Mouse (Mus musculus): ENCODE measurements around the gene Rtn2. TPM values are rescaled to one million over a fixed set of nuclear protein-coding genes. Genes with fewer than 3 reads are reported as not detected.

Gene Rtn2
- polyA plus RNA-seq, 1 experiment, result 0.29 TPM

- Histone ChIP-seq H3K36me3 (ENCODE audit: control insufficient read depth) (no peaks in the 10 kb centered on the region), H3K27me3 (ENCODE audit: control insufficient read depth) (peaks cover 69% of the 10 kb centered on the region), H3K4me3 (replicated peaks) (no peak overlapping the region), H3K9me3 (ENCODE audit: control insufficient read depth, low read length) (peaks cover 3% of the 10 kb centered on the region; the same call in 1 of the 2 replicates), H3K4me1 (ENCODE audit: control insufficient read depth) (peaks cover 23% of the 10 kb centered on the region)
- TF ChIP-seq GATA1 (IDR thresholded peaks at IDR 0.05; ENCODE audit: low read length) (no peak), TAL1 (IDR thresholded peaks at IDR 0.05; ENCODE audit: low read length) (no peak)
Observed at GRCm38 (mm10) chr7:19302264-19303045, 20.0 kb downstream of the Rtn2 start.

GRCm38 (mm10) chr7:19303046-19303305, 20.6 kb downstream of the Rtn2 start:
- H3K4me3 ChIP-seq (replicated peaks), result no peak overlapping the region
- no peak for TF ChIP-seq TAL1 (IDR thresholded peaks at IDR 0.05; ENCODE audit: low read length)
- no peak for TF ChIP-seq GATA1 (IDR thresholded peaks at IDR 0.05; ENCODE audit: low read length)

GRCm38 (mm10) chr7:19303770-19304169, 21.3 kb downstream of the Rtn2 start:
- Histone ChIP-seq H3K27me3 (ENCODE audit: control insufficient read depth) (peaks cover 79% of the 10 kb centered on the region), H3K4me1 (ENCODE audit: control insufficient read depth) (peaks cover 35% of the 10 kb centered on the region)

More at GRCm38 (mm10) chr7:19303046-19303305, 20.6 kb downstream of the Rtn2 start:
- peaks cover 3% of the 10 kb centered on the region; the same call in 1 of the 2 replicates for H3K9me3 ChIP-seq (ENCODE audit: control insufficient read depth, low read length)
- H3K27me3 ChIP-seq (ENCODE audit: control insufficient read depth), result peaks cover 73% of the 10 kb centered on the region
- no peaks in the 10 kb centered on the region for H3K36me3 ChIP-seq (ENCODE audit: control insufficient read depth)
- peaks cover 27% of the 10 kb centered on the region for H3K4me1 ChIP-seq (ENCODE audit: control insufficient read depth)

GRCm38 (mm10) chr7:19304501-19305412, 22.3 kb downstream of the Rtn2 start:
- H3K4me3 ChIP-seq (replicated peaks), result no peak overlapping the region
- TF ChIP-seq TAL1 (IDR thresholded peaks at IDR 0.05; ENCODE audit: low read length) (no peak), GATA1 (IDR thresholded peaks at IDR 0.05; ENCODE audit: low read length) (no peak)
- peaks cover 85% of the 10 kb centered on the region for H3K27me3 ChIP-seq (ENCODE audit: control insufficient read depth)
- peaks cover 3% of the 10 kb centered on the region; the same call in 1 of the 2 replicates for H3K9me3 ChIP-seq (ENCODE audit: control insufficient read depth, low read length)
- H3K36me3 ChIP-seq (ENCODE audit: control insufficient read depth), result no peaks in the 10 kb centered on the region
- peaks cover 44% of the 10 kb centered on the region for H3K4me1 ChIP-seq (ENCODE audit: control insufficient read depth)

More at GRCm38 (mm10) chr7:19303770-19304169, 21.3 kb downstream of the Rtn2 start:
- no peak overlapping the region for H3K4me3 ChIP-seq (replicated peaks)
- H3K36me3 ChIP-seq (ENCODE audit: control insufficient read depth), result no peaks in the 10 kb centered on the region
- H3K9me3 ChIP-seq (ENCODE audit: control insufficient read depth, low read length), result peaks cover 3% of the 10 kb centered on the region; the same call in 1 of the 2 replicates
- no peak for TF ChIP-seq TAL1 (IDR thresholded peaks at IDR 0.05; ENCODE audit: low read length)
- no peak for TF ChIP-seq GATA1 (IDR thresholded peaks at IDR 0.05; ENCODE audit: low read length)

- Histone ChIP-seq H3K4me3 (replicated peaks) (no peak overlapping the region), H3K9me3 (ENCODE audit: control insufficient read depth, low read length) (peaks cover 3% of the 10 kb centered on the region; the same call in 1 of the 2 replicates), H3K4me1 (ENCODE audit: control insufficient read depth) (peaks cover 47% of the 10 kb centered on the region), H3K36me3 (ENCODE audit: control insufficient read depth) (no peaks in the 10 kb centered on the region), H3K27me3 (ENCODE audit: control insufficient read depth) (peaks cover 84% of the 10 kb centered on the region)
- TF ChIP-seq TAL1 (IDR thresholded peaks at IDR 0.05; ENCODE audit: low read length) (no peak), GATA1 (IDR thresholded peaks at IDR 0.05; ENCODE audit: low read length) (no peak)
Observed at GRCm38 (mm10) chr7:19305413-19305735, 22.9 kb downstream of the Rtn2 start.

- Histone ChIP-seq H3K4me3 (replicated peaks) (no peak overlapping the region), H3K4me1 (ENCODE audit: control insufficient read depth) (peaks cover 48% of the 10 kb centered on the region), H3K9me3 (ENCODE audit: control insufficient read depth, low read length) (peaks cover 3% of the 10 kb centered on the region; the same call in 1 of the 2 replicates), H3K36me3 (ENCODE audit: control insufficient read depth) (no peaks in the 10 kb centered on the region), H3K27me3 (ENCODE audit: control insufficient read depth) (peaks cover 83% of the 10 kb centered on the region)
- TF ChIP-seq GATA1 (IDR thresholded peaks at IDR 0.05; ENCODE audit: low read length), result no peak
- no peak for TF ChIP-seq TAL1 (IDR thresholded peaks at IDR 0.05; ENCODE audit: low read length)
Observed at GRCm38 (mm10) chr7:19305796-19306765, 23.7 kb downstream of the Rtn2 start.

- H3K9me3 ChIP-seq (ENCODE audit: control insufficient read depth, low read length), result peaks cover 3% of the 10 kb centered on the region; the same call in 1 of the 2 replicates
- no peaks in the 10 kb centered on the region for H3K36me3 ChIP-seq (ENCODE audit: control insufficient read depth)
- peaks cover 81% of the 10 kb centered on the region for H3K27me3 ChIP-seq (ENCODE audit: control insufficient read depth)
- H3K4me1 ChIP-seq (ENCODE audit: control insufficient read depth), result peaks cover 40% of the 10 kb centered on the region
- H3K4me3 ChIP-seq (replicated peaks), result no peak overlapping the region
- TF ChIP-seq TAL1 (IDR thresholded peaks at IDR 0.05; ENCODE audit: low read length), result no peak
- TF ChIP-seq GATA1 (IDR thresholded peaks at IDR 0.05; ENCODE audit: low read length), result no peak
Observed at GRCm38 (mm10) chr7:19306819-19307738, 24.7 kb downstream of the Rtn2 start.

Data from erythroblast, embryonic 14.5 days (primary cell).